Mouse (Mus musculus) erythroblast, adult 5-6 weeks (primary cell): ENCODE results near the gene Cyp4v3. TPM values are rescaled to one million over a fixed set of nuclear protein-coding genes. Genes with fewer than 3 reads are reported as not detected.

Experiments used
- ATAC-seq: replicated peaks from 2 replicates; pipeline ENCODE4 v1.8.0; 2016; ENCODE audit warnings: moderate number of reproducible peaks, mild to moderate bottlenecking, moderate TSS enrichment, inconsistent platforms; ENCODE audit not compliant: poor library complexity, low FRiP score, severe bottlenecking
- total RNA-seq, 2 experiments: library from RNA; stranded (forward) in 1 of 2; stranded (reverse) in 1 of 2; fragments of 150-400 nt in 1 of 2; fragments of 200-764, 138-1000 nt in 1 of 2; gene quantifications; 2 replicates each; pipeline versions ENCODE4 v1.2.3 to v1.2.4; 2015 to 2017; ENCODE audit warnings: low replicate concordance in 2 of 2

Gene Cyp4v3
- total RNA-seq, 2 experiments from 2014 or later, result 2.0 to 3.3 TPM

DNA sequence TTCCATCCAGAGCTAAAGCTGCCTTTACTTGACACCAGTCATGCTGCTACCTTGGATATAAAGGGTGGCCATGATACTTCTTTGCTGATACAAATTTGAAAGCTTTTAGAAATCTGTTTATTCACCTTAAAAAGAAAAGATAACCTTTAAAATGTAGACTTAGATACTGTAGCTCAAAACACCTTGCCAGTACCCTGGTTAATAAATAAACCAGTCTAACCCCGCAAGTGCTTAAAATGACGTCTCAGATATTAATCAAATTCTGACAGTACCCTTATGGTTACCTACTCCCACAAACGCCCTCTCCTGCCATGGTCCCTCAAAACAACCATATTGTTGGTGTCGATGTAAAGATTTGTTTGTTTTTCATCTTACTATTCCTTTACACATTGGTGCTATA lies 8.9 kb downstream of the Cyp4v3 start:
- ATAC-seq, result no peak

DNA sequence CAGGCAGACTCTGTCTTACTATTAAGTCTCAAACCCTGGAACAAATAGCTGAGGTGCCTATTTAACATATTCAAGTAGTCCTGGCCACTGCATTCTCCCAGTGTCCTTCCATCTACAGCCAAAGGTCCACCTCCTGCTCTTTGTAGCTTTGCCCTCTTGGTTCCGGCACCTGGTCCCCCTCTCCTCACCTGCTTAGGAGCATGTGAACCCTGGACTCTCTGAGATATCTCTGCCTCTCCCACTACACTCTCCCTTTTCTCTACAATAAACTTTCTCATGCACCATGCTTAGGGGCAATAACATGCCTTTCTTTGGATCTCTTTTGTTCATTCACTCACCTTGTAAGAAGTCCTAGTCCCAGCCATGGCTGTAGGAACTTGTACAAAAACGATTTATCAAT lies 11.7 kb downstream of the Cyp4v3 start:
- no peak for ATAC-seq

DNA sequence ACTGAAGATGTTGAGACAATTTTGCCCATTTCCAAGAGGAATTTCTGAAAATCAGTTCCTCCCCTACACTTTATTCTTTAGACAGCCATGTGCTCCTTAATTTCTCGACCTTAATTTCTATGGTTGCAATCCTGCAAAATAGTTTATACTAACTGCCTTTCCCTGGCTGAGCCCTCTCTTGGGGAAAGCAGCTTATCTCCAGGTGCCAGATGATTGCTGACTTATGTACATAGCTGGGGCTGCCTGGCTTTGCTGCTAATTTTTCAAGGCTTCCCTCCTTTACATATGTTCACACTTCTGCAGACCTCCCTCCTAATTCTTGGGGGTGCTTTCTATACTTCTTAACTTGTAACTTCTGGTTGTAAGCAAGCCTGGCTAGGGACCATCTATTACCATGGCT lies 12.1 kb downstream of the Cyp4v3 start:
- ATAC-seq, result no peak

DNA sequence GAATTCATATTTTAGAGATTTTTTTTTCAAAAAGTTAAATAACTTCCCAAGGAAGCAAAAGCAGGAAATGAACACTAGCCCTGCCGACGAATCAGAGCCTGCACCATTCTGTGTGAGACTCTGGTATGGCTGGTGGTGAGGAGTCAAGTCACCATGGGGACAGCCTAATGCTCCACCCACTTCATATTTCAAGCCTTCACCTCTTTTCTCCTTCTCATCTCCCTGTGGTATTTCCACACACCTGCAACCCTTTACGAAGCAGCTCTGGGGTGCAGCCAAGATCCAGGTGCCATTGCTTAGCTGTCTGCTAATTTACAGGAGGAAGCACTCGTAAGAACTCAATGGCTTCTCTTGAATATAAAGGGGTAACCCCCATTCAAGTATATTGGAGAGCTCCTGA lies 22.0 kb downstream of the Cyp4v3 start:
- ATAC-seq, result no peak

DNA sequence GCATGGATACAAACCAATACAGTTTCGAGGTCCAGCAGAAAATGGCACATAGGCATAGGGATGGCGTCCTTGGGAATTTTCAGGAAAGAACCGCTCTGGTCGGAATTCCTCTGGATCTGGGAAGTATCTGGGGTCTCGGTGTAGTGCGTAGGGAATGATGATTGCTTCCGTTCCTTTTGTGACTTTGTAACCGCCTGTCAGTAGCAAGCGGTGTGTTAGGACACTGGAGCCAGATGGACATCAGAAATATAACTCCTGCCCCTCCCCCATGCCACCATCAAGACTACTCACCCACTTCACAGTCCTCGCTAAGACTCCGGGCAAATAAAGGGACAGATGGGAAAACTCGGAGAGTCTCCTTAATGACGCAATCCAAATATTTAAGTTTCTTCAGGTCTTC lies 24.6 kb downstream of the Cyp4v3 start, which contains the start of gene Gm45753:
Gene Gm45753, minus strand, starts transcription at position 101 of the 400 bp plus-strand sequence.
- no peak for ATAC-seq

DNA sequence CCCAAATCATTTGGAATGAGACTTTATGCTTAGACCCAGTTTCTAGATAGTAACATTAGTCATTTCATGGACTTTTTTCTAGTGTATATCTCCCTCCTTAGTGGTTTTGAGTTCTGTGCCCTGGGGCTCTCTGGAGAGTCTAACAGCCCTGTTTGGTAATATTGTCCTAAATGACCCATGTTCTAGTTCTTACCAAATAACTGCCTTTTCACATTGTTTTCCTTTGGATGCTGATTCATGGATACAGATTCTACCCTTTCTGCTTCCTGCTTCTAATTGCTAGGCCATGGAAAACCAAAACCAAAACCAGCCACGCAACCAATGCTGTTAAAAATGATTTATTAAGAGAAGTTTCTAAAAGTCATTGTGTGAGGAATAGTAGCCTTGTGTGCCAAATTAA lies 27.5 kb downstream of the Cyp4v3 start:
- no peak for ATAC-seq

DNA sequence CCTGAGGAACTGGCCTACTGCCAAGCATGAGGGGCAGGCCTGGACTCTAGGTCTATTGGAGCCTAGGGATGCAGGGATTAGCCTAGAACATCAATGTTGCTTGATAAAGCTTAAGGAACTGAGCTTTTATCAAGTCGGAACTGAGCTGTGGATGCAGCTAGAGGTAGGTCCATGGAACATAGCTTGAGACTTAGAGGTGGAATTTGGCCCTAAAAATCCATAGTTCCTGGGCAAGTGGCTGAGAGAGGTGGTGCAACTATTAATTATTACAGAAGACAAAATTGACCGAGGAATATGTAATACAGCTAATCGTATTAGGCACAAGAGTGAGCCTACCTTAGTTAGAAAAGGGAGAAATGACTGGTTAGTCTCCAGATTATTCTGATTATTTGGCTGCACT lies 28.7 kb downstream of the Cyp4v3 start:
- ATAC-seq, result no peak

DNA sequence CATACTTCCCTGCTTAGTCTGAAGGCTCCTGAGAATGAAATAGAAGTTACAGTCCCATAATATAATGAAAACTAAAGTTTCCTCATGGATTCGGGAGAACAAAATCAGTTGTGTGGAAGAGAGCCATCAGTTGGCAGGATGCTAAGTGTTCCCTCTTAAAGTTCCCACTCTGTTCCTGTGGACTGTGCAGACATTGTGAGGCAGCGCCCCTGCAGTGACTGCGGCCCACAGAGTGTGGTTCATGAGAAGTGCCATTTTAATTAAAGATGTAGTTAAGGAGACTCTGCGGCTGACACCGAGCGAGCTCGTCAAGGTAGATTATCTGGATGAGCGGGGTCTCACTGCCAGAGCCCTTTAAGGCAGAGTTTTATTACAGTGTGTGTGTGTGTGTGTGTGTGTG lies 30.6 kb downstream of the Cyp4v3 start:
- no peak for ATAC-seq

DNA sequence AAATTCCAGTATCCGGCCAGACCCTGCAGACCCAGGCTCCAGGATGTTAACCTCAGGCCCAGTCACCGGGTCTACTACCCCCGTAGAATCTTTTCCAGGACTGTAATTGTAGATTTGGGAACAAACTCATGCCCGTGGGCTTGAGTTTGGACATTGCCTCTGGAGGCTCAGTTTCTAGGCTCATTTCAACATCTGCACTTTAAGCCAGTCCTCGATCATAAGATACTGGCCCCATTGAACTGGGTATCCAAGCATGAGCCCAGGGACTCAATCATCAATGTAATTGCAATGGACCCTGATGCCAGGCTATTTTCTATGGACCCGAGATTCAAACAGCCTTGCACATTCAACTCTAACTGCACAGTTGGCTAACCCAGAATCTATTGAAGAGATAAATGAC lies 37.7 kb downstream of the Cyp4v3 start:
- no peak for ATAC-seq

DNA sequence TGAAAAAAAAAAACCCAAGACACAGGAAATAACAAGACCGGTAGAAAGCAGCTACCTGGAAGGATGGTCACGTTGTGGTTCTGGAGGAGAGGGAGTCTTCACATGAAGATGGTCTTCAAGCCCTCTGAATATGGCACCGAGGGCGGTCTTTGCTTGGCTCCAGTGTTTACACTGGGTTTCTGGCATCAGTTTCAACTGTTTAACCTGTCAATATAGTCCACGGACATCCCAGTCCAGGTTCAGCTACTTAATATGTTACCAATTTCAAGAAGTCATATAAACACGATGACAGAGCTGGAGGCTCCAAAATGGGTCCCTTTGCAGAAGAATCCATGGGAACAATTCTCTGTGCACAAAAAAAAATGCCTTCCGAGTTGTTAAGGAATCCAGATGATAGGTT lies 38.3 kb downstream of the Cyp4v3 start, which contains the start of gene Klkb1:
Gene Klkb1, minus strand, starts transcription at position 173 of the 400 bp plus-strand sequence.
- no peak for ATAC-seq

DNA sequence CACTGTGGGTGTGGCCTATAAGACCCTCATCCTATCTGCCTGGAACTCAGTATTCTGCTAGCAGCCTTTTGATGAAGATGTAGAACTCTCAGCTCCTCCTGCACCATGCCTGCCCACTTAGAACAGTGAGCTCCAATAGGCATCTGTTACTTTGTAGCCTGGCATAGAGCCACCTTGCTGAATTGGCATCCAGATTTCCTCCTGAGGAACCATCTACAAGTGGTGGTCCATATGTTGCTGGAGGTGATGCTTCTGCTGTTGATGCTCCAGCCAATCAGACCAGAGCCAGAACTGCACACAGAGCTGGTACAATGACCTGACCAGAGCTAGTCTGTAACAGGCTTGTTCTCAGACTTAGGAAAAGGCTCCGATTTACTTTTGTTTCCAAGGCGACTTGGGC lies 41.2 kb downstream of the Cyp4v3 start:
- no peak for ATAC-seq

DNA sequence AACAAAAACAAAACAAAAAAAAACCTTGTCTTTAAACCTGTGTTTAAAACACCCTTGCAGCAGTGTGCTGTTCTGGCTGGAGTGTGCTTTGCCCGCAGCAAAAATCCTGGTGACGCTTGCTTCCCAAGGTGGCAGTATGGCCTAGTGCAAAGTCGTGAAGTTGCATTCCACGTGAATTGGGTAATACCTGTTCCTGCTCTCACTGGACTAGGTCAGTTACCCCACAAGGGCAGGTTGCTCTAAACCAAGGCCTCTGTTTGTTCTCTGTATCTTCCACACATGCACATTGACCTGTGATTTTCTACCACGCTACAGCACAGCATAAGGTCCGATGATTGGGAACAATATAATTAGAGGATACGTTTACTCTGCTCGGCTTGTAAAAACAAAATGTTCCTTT lies 51.4 kb downstream of the Cyp4v3 start:
- no peak for ATAC-seq

DNA sequence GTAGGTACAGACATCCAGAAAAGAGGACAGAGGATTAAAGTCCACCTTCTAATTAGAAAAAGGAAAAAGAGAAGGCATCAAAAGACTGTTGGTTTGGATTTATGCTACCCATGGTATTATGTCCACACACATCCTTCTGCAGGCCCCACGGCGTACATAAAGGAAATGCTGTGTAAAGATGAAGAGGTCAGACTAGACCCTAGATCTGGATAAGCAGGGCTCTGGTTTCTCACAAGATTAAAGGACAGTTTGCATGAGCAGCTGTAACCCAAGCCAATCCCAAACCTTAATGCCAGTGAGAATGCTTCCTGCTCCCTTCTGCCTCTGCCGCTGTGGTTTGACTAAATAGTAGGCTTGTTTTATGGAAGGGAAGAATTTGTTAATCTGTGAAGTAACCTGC lies 55.6 kb downstream of the Cyp4v3 start:
- ATAC-seq, result no peak

DNA sequence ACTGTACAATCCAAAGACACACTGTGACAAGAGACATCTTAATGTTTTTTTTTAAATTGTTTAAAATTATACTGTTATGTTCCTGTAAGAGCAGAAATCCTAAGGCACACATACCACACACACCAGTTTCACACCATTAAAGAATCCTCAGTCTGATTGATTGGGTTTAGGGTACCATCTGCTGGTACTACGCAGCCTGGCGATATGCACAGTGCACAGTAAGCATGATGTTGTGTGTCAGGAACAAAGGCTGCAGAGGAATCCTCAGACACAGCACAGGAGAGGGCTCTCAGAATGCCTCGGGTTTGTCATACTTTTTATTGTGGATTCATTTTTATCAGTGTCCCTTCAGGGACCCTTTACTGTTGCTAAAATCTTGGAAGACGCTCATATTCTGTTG lies 58.7 kb downstream of the Cyp4v3 start:
- ATAC-seq, result no peak

DNA sequence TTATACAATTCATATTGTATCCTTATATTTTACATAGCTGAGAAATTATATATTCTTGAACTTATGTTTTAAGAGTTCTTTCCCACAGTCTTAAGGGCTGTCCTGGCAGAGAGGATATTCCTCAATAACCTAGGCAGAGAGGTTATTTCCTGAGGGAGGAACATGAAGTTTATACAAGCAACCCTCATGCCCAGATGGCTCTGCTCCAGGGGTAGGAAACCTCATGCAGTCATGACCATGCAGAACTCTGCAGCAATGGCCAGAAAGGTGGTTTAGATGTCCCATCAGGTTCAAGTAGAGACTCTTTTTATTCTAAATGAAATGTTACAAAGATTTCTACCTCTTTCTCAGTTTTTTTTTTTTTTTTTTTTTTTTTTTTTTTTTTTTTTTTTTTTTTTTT lies 64.0 kb downstream of the Cyp4v3 start:
- no peak for ATAC-seq

DNA sequence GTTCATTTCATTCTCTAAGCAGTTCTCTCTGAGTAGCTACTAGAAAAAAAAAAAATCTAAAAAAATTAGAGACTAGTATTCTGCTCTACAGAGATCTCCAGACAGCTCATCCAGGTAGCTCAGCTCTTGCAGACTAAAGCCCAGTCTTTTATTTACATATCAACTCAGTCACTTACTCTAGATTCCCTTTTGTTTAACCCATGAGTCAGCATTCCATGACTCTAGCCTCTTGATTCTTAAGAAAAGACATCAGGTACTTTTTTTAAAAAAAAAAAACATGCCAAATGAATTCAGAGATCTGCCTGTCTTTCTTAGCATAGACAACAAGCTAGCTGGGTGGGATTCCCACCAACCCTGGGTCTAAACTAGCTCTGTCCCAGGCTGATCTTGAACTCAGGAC lies 64.5 kb downstream of the Cyp4v3 start:
- ATAC-seq, result no peak

DNA sequence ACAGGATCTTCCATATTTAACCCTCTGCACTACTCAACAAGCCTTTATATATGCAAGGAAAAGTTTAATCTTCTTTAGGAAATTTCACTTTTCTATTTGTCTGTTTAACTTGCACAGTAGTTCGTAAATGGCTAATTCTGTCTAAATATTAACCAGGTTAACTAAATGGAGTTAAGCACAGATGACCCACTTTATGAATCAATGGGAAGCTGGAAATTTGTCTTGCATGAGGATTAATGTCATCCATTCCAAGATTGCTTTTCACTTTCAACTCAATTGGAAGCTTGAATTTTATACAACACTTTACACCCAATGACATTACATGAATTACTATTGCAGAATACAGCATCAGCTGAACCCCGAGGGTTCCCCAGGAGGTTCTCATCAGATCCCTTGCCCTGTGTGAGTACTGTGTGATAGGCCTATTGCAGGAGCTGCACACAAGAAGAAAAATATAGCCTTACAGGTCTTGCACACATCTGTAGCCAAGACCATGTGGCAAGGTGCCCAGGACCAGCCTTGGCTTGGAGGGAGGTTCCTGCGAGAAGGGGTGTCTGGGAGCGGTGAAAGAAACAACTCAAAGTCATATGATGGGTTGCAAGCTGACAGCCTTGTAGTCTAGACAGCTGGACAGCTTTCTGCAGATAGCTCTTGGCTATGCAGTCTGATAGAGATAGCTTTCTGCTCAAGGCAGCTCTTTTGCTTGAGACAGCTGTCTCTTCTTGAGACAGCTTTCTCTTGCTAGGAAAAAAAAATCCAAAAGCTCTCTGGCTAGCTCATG lies 65.2 kb downstream of the Cyp4v3 start:
- no peak for ATAC-seq

DNA sequence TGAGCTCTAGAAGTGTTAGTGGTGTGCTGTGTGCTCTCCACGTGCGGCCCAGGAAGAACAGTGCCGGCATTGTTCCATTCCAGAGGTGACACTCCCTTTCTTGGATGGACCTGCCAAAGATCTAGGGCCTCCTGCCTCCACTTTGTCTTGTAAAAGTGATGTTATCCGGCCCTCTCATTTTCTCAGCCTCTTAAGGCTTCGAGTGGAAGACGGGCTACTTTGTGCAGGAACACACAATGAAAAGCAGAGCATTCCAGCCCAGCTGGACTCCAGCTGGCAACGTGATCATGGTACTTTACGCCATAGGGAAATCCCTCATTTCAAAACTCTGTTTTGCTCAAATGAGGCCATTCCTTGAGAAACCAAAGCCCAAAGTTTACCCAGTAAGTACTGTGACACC lies 66.0 kb downstream of the Cyp4v3 start:
- ATAC-seq, result no peak

DNA sequence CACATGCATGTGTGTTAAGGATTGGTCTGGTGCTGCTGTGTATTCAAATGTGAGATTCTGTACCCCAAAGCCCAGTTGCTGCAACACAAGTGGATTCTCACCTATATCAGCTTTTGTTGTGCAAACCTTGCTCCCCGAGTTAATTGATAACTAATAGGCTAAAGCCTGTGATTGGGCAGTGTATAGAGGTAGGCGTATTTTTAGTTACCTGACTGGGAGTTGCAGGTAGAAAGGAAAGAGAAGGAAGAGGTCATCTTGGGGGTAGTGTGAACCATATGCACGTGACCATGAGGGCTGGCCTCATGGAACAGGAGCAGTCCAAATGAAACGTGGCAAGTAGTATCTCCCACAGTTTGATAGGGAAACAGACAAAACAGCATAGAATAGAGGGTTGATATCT lies 68.1 kb downstream of the Cyp4v3 start:
- no peak for ATAC-seq

DNA sequence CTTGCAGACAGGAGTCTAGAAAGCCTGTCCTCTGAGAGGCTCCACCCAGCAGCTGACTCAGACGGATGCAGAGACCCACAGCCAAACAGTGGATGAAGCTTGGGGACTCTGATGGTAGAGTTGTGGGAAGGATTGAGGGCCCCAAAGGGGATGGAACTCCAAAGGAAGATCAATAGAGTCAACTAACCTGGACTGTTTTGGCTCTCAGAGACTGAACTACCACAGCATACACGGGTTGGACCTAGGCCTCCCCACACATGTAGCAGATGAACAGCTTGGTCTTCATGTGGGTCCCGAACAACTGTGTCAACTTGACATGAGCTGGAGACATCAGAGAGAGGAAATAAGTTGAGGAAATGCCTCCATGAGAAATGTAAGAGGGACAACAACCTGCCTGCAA lies 70.2 kb downstream of the Cyp4v3 start:
- ATAC-seq, result no peak

DNA sequence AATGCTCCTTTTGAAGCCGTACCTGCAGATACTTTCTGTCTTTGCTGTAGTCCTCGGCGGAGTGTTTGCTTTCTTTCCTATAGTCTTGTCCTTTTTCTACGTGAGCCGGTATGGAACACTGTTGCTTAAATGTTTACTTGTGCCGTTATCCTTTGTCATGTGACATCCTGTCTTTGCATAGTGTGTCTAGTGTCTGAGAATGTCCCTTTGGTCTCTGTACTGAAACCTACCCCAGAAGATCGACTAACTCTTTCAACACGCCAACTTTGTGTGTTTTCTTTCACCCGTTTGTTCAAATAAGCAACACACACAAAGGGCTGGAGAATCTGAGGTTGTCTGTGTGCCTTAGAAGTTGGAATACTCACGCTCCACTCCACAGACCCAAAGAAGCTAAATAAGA lies 71.1 kb downstream of the Cyp4v3 start, which contains the start of gene F11:
Gene F11, minus strand, starts transcription at position 112 of the 400 bp plus-strand sequence.
- ATAC-seq, result no peak

DNA sequence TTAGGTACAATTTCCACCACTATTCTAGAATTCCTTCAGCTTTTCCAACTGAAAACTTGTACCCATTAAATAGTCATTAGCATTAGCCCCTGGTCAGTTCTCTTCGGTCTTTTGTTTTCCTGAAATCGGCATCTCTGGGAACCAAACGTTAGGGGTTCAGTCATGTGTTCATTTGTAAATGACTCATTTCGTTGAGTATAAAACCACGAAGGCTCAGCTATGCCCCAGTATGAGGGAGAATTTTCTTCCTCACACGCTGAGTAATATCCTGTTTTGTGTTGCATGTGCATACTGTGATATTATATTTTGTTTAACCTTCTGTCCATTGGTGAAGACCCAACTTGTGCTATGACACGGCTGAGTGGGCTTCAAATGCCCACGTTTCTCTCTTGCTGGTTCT lies 74.6 kb downstream of the Cyp4v3 start:
- ATAC-seq, result no peak
